Comparison of ENCODE assay signal across 18 mouse cellular contexts in genomic region chr7:128540111-128540510, GRCm38 (mm10). TPM values are rescaled to one million over a fixed set of nuclear protein-coding genes. Genes with fewer than 3 reads are reported as not detected.
DNase-seq lines count a peak whose midpoint lies in the region; ATAC-seq and TF ChIP-seq lines count a peak whose summit lies in the region.
"Had no signal": no experiment of that assay in that cellular context is flagged by ENCODE, and none has a peak within 500 bp of the region (broad histone marks: within the 10 kb centered on the region; RNA-seq: fewer than 3 reads in every experiment).

No protein-coding gene starts in this region.

- peaks cover 77% of the 10 kb centered on the region for H3K4me1 ChIP-seq in heart, embryonic 11.5 days (ENCODE audit: control insufficient read depth, insufficient read depth, low read length)
- H3K4me1 ChIP-seq in kidney, embryonic 16.5 days (ENCODE audit: insufficient read depth, low read length) = peaks cover 24% of the 10 kb centered on the region
- H3K4me1 ChIP-seq in kidney, embryonic 14.5 days (ENCODE audit: control insufficient read depth, insufficient read depth, low read length) = peaks cover 5% of the 10 kb centered on the region; the same call in 1 of the 2 replicates
- peaks cover 5 to 21% of the 10 kb centered on the region in 2 experiments; a peak in 3 of 4 replicates for H3K4me1 ChIP-seq in ES-E14 (ENCODE audit: control insufficient read depth in 2 of 2, insufficient read depth in 2 of 2, low read length in 2 of 2, poor library complexity in 1 of 2)
- H3K4me1 ChIP-seq in heart, postnatal 0 days (ENCODE audit: control insufficient read depth, insufficient read depth) = peaks cover 80% of the 10 kb centered on the region

- peaks cover 11% of the 10 kb centered on the region for H3K36me3 ChIP-seq in heart, embryonic 11.5 days (ENCODE audit: control insufficient read depth, insufficient read depth, low read length)
- peaks cover 19% of the 10 kb centered on the region for H3K36me3 ChIP-seq in kidney, embryonic 16.5 days (ENCODE audit: insufficient read depth, low read length)
- peaks cover 25% of the 10 kb centered on the region for H3K36me3 ChIP-seq in kidney, embryonic 14.5 days (ENCODE audit: control insufficient read depth, insufficient read depth, low read length)
- H3K36me3 ChIP-seq in ES-E14 (ENCODE audit: control insufficient read depth, insufficient read depth, low read length, poor library complexity, severe bottlenecking) = peaks cover 27% of the 10 kb centered on the region
- H3K36me3 ChIP-seq in heart, postnatal 0 days (replicated peaks; ENCODE audit: control insufficient read depth, insufficient read depth, low read length) = peaks cover 47% of the 10 kb centered on the region
- H3K36me3 ChIP-seq: forebrain, embryonic 15.5 days had no signal

- TF ChIP-seq CTCF in heart, postnatal 0 days (IDR thresholded peaks at IDR 0.05; ENCODE audit: low read depth) = no peak

- in situ Hi-C loops in ES-E14 (cut with MboI; ENCODE audit: low sequenced_read_pairs in 2 of 2, unreplicated experiment in 2 of 2) = no loop called here

- no peak overlapping the region for H3K4me2 ChIP-seq in heart, embryonic 11.5 days
- H3K4me2 ChIP-seq in kidney, embryonic 16.5 days (replicated peaks; ENCODE audit: low read depth, low read length) = no peak overlapping the region
- H3K4me2 ChIP-seq in kidney, embryonic 14.5 days (replicated peaks; ENCODE audit: low read depth, low read length) = no peak overlapping the region
- H3K4me2 ChIP-seq in heart, postnatal 0 days (ENCODE audit: low read depth, low read length) = no peak overlapping the region
- H3K4me2 ChIP-seq: forebrain, embryonic 15.5 days; hindbrain, embryonic 14.5 days; lung, embryonic 14.5 days had no signal

- no peak for TF ChIP-seq EP300 in heart, postnatal 0 days (IDR thresholded peaks at IDR 0.05; ENCODE audit: low read depth)

- no peaks in the 10 kb centered on the region for H3K9me3 ChIP-seq in heart, embryonic 11.5 days (replicated peaks; ENCODE audit: control insufficient read depth, low read length)
- no peaks in the 10 kb centered on the region for H3K9me3 ChIP-seq in kidney, embryonic 16.5 days (ENCODE audit: low read length)
- H3K9me3 ChIP-seq in kidney, embryonic 14.5 days (ENCODE audit: control insufficient read depth, low read length) = no peaks in the 10 kb centered on the region
- no peaks in the 10 kb centered on the region for H3K9me3 ChIP-seq in ES-E14 (ENCODE audit: control insufficient read depth, insufficient read depth, low read depth, low read length)
- no peaks in the 10 kb centered on the region for H3K9me3 ChIP-seq in heart, postnatal 0 days (replicated peaks; ENCODE audit: control insufficient read depth, low read length)
- H3K9me3 ChIP-seq: forebrain, embryonic 15.5 days had no signal

- 88% methylated on average over 13 of the region's 13 CpGs for WGBS in heart, embryonic 11.5 days (ENCODE audit: insufficient replicate concordance)
- WGBS in kidney, embryonic 16.5 days = 94% methylated on average over 13 of the region's 13 CpGs
- 94% methylated on average over 13 of the region's 13 CpGs for WGBS in kidney, embryonic 14.5 days
- 86% methylated on average over 13 of the region's 13 CpGs for WGBS in heart, postnatal 0 days

- H3K27me3 ChIP-seq in heart, embryonic 11.5 days (ENCODE audit: control insufficient read depth, insufficient read depth, low read length) = no peaks in the 10 kb centered on the region
- no peaks in the 10 kb centered on the region for H3K27me3 ChIP-seq in kidney, embryonic 16.5 days (ENCODE audit: insufficient read depth, low read length)
- H3K27me3 ChIP-seq in kidney, embryonic 14.5 days (ENCODE audit: control insufficient read depth, insufficient read depth, low read length) = no peaks in the 10 kb centered on the region
- H3K27me3 ChIP-seq in heart, postnatal 0 days (ENCODE audit: control insufficient read depth, insufficient read depth, low read length) = no peaks in the 10 kb centered on the region
- H3K27me3 ChIP-seq: forebrain, embryonic 15.5 days had no signal

- no peak for DNase-seq in heart, adult 8-10 months (ENCODE audit: low spot score)
- no peak for DNase-seq in ES-E14 (ENCODE audit: low read depth, low spot score)
- DNase-seq in heart, postnatal 0 days (ENCODE audit: low spot score) = peak; percentile 4
- no peak for DNase-seq in urinary bladder, postnatal 10 days (ENCODE audit: low spot score)
- DNase-seq: adrenal gland, postnatal 10 days; cerebellum, adult 8-10 months; gastrocnemius, postnatal 14 days; kidney, adult 9 months; lung, embryonic 14.5 days; thymus, adult 2 months had no signal

- ATAC-seq in heart, embryonic 11.5 days (replicated peaks; ENCODE audit: insufficient number of reproducible peaks, low FRiP score, low TSS enrichment) = no peak
- ATAC-seq in kidney, embryonic 16.5 days (ENCODE audit: low FRiP score, low TSS enrichment) = no peak
- ATAC-seq in kidney, embryonic 14.5 days (ENCODE audit: low FRiP score, low TSS enrichment) = no peak
- no peak for ATAC-seq in heart, postnatal 0 days (ENCODE audit: insufficient read depth, low read depth)
- ATAC-seq: forebrain, embryonic 15.5 days; inflammation-experienced regulatory T-cells, adult 6 months had no signal

- peak overlapping the region; percentile 88; the same call in 1 of the 2 replicates for H3K27ac ChIP-seq in heart, embryonic 11.5 days (ENCODE audit: low read depth, low read length)
- H3K27ac ChIP-seq in kidney, embryonic 16.5 days (ENCODE audit: low read length) = 0 out of 2 replicates have a peak overlapping the region, but pooled peaks have one; percentile 37
- no peak overlapping the region for H3K27ac ChIP-seq in kidney, embryonic 14.5 days (ENCODE audit: low read depth, low read length)
- H3K27ac ChIP-seq in ES-E14 (ENCODE audit: insufficient read depth, low read depth, low read length, poor library complexity, severe bottlenecking) = no peak overlapping the region
- H3K27ac ChIP-seq in heart, postnatal 0 days (ENCODE audit: low read depth) = peak overlapping the region; percentile 96
- H3K27ac ChIP-seq: forebrain, embryonic 15.5 days; hindbrain, embryonic 14.5 days; liver, embryonic 14.5 days; macrophage had no signal

- H3K9ac ChIP-seq in heart, embryonic 11.5 days (ENCODE audit: low read depth, low read length) = no peak overlapping the region
- H3K9ac ChIP-seq in kidney, embryonic 16.5 days (replicated peaks; ENCODE audit: low read length) = no peak overlapping the region
- H3K9ac ChIP-seq in kidney, embryonic 14.5 days (ENCODE audit: low read depth, low read length) = no peak overlapping the region
- H3K9ac ChIP-seq in ES-E14 (ENCODE audit: insufficient read depth, low read depth, low read length, poor library complexity, severe bottlenecking) = 0 out of 2 replicates have a peak overlapping the region, but pooled peaks have one; percentile 34
- no peak overlapping the region for H3K9ac ChIP-seq in heart, postnatal 0 days (replicated peaks; ENCODE audit: low read depth, low read length)
- H3K9ac ChIP-seq: forebrain, embryonic 15.5 days; hindbrain, embryonic 14.5 days; liver, embryonic 14.5 days; lung, embryonic 14.5 days had no signal

- no peak overlapping the region for H3K4me3 ChIP-seq in heart, embryonic 11.5 days (ENCODE audit: low read depth, low read length)
- H3K4me3 ChIP-seq in kidney, embryonic 16.5 days (ENCODE audit: low read length) = no peak overlapping the region
- H3K4me3 ChIP-seq in kidney, embryonic 14.5 days (ENCODE audit: low read length) = no peak overlapping the region
- H3K4me3 ChIP-seq in ES-E14 (ENCODE audit: insufficient read depth in 1 of 2, low read depth in 1 of 2, low read length in 2 of 2, poor library complexity in 1 of 2, severe bottlenecking in 1 of 2) = peak overlapping the region in 1 of 2 experiments; percentile 13; a peak in 1 of 4 replicates
- H3K4me3 ChIP-seq in heart, postnatal 0 days (ENCODE audit: low read depth, low read length) = no peak overlapping the region
- H3K4me3 ChIP-seq: forebrain, embryonic 15.5 days had no signal

TF ChIP-seq in ES-E14, 5 proteins besides CTCF, POLR2A, EP300 and RAD21:
- TF ChIP-seq CHD2 (IDR thresholded peaks at IDR 0.05; ENCODE audit: low read depth, low read length) = no peak
- TF ChIP-seq MAFK (IDR thresholded peaks at IDR 0.05; ENCODE audit: insufficient read depth, low read depth, low read length) = no peak
- TF ChIP-seq ZNF384 (IDR thresholded peaks at IDR 0.05; ENCODE audit: low read depth, low read length) = no peak
- no peak for TF ChIP-seq HCFC1 (IDR thresholded peaks at IDR 0.05; ENCODE audit: borderline replicate concordance, insufficient read depth, low read length)
- no peak for TF ChIP-seq ZC3H11A (IDR thresholded peaks at IDR 0.05; ENCODE audit: borderline replicate concordance, low read depth, low read length)

RNA-seq across cellular contexts. Expression of gene Bag3, which starts 16.7 kb away (rescaled TPM):
- 20.6 and 21.1 TPM in 2 replicates for polyA plus RNA-seq in heart, embryonic 11.5 days (2014; fragmentation: Nextera tagmentation; extraction: Ambion mirVana)
- 100 to 1,000 TPM; 281 to 370 (median 342) TPM for total RNA-seq in heart, adult 8-10 months (2022)
- polyA plus RNA-seq in kidney, embryonic 16.5 days (2015; fragmentation: Nextera tagmentation; extraction: Ambion mirVana) = 11.7 and 15.8 TPM in 2 replicates
- 10.4 and 11.5 TPM in 2 replicates for polyA plus RNA-seq in kidney, embryonic 14.5 days (2014; fragmentation: Nextera tagmentation; extraction: Ambion mirVana)
- total RNA-seq in ES-E14 (2012; rRNA removed) = 6.3 and 13.6 TPM in 2 replicates
- 60.3 and 75.3 TPM in 2 replicates for total RNA-seq in heart, postnatal 0 days (2014; rRNA removed; ENCODE audit: low replicate concordance)
- 43.8 and 46.3 TPM in 2 replicates for polyA plus RNA-seq in heart, postnatal 0 days (2015; fragmentation: Nextera tagmentation; extraction: Ambion mirVana)

Comparison
In these comparisons a context has a peak if more than half of its experiments do, and no peak if none do; other contexts are left out.
1. H3K27ac ChIP-seq: peak in heart, embryonic 11.5 days (single experiment), kidney, embryonic 16.5 days (single experiment) and heart, postnatal 0 days (single experiment); none in kidney, embryonic 14.5 days (single experiment) and ES-E14 (single experiment).